Mouse (Mus musculus) kidney, embryonic 16.5 days (tissue): ENCODE measurements around the gene Sgsm3. TPM values are rescaled to one million over a fixed set of nuclear protein-coding genes. Genes with fewer than 3 reads are reported as not detected.

Source experiments
- ATAC-seq: fragments of 200-750 bp; cut with Nextera tagmentation; 2 replicates; pipeline ENCODE4 v1.8.0; 2017; ENCODE audit warnings: moderate TSS enrichment; ENCODE audit not compliant: low FRiP score, low TSS enrichment
- H3K27ac ChIP-seq: fragments of 300-500 bp; sonication (generic); 2 replicates; pipeline ENCODE4 v1.5.1; 2014; ENCODE audit warnings: low read length
- H3K27me3 ChIP-seq: fragments of 300-500 bp; sonication (generic); 2 replicates; pipeline ENCODE4 v1.6.1; 2014; ENCODE audit warnings: low read length, control low read depth, mixed read lengths; ENCODE audit not compliant: insufficient read depth
- H3K36me3 ChIP-seq: fragments of 300-500 bp; sonication (generic); 2 replicates; pipeline ENCODE4 v1.6.1; 2014; ENCODE audit warnings: low read length, control low read depth, mixed read lengths; ENCODE audit not compliant: insufficient read depth
- H3K4me1 ChIP-seq: fragments of 300-500 bp; sonication (generic); 2 replicates; pipeline ENCODE4 v1.6.1; 2014; ENCODE audit warnings: low read length, control low read depth, mixed read lengths; ENCODE audit not compliant: insufficient read depth
- H3K4me2 ChIP-seq: fragments of 300-500 bp; sonication (generic); replicated peaks from 2 replicates; pipeline ENCODE4 v1.6.1; 2014; ENCODE audit warnings: low read depth, low read length
- H3K4me3 ChIP-seq: fragments of 300-500 bp; sonication (generic); 2 replicates; pipeline ENCODE4 v1.5.1; 2014; ENCODE audit warnings: mild to moderate bottlenecking, low read length
- H3K9ac ChIP-seq: fragments of 300-500 bp; sonication (generic); replicated peaks from 2 replicates; pipeline ENCODE4 v1.6.1; 2014; ENCODE audit warnings: low read length
- H3K9me3 ChIP-seq: fragments of 300-500 bp; sonication (generic); 2 replicates; pipeline ENCODE4 v1.6.1; 2016; ENCODE audit warnings: low read length, control low read depth
- whole genome bisulfite sequencing: fragments of 180-500 bp; shearing (Covaris S2); extraction: QIAGEN DNeasy Blood & Tissue Kit; methylation state at CpG from one replicate; pipeline ENCODE4 v1.1.7; 2014; 5-methylcytosine and 5-hydroxymethylcytosine counted together
- polyA plus RNA-seq: library from polyadenylated mRNA; unstranded; fragments of >200 nt; fragmentation: Nextera tagmentation; extraction: Ambion mirVana; gene quantifications from 2 replicates; pipeline ENCODE4 v1.2.1, GENCODE M21; 2015

Gene Sgsm3
- polyA plus RNA-seq, 1 experiment from 2014 or later: 33.9 TPM

- Histone ChIP-seq H3K4me2 (no peak overlapping the region), H3K9me3 (no peaks in the 10 kb centered on the region), H3K9ac (no peak overlapping the region), H3K27me3 (no peaks in the 10 kb centered on the region), H3K4me1 (peaks cover 3% of the 10 kb centered on the region; the same call in 1 of the 2 replicates), H3K27ac (no peak overlapping the region), H3K36me3 (peaks cover 64% of the 10 kb centered on the region), H3K4me3 (no peak overlapping the region)
- ATAC-seq: no peak
- WGBS: 70% methylated on average over 5 of the region's 5 CpGs
Observed at GRCm38 (mm10) chr15:81015068-81015744, 37.6 kb downstream of the Sgsm3 start.

GRCm38 (mm10) chr15:81016488-81016887 lies 38.9 kb downstream of the Sgsm3 start:
- Histone ChIP-seq H3K27me3 (no peaks in the 10 kb centered on the region), H3K9ac (no peak overlapping the region), H3K36me3 (peaks cover 60% of the 10 kb centered on the region), H3K9me3 (no peaks in the 10 kb centered on the region), H3K4me2 (no peak overlapping the region), H3K4me3 (no peak overlapping the region), H3K27ac (no peak overlapping the region), H3K4me1 (no peaks in the 10 kb centered on the region)
- no peak for ATAC-seq
- 91% methylated on average over 10 of the region's 10 CpGs for WGBS

- Histone ChIP-seq H3K9ac (no peak overlapping the region), H3K4me2 (no peak overlapping the region), H3K27ac (no peak overlapping the region), H3K4me3 (no peak overlapping the region), H3K9me3 (no peaks in the 10 kb centered on the region), H3K36me3 (peaks cover 60% of the 10 kb centered on the region), H3K27me3 (no peaks in the 10 kb centered on the region), H3K4me1 (no peaks in the 10 kb centered on the region)
- 72% methylated on average over 7 of the region's 7 CpGs for WGBS
- no peak for ATAC-seq
Observed at GRCm38 (mm10) chr15:81017308-81017707, 39.7 kb downstream of the Sgsm3 start.

- Histone ChIP-seq H3K4me1 (no peaks in the 10 kb centered on the region), H3K9me3 (no peaks in the 10 kb centered on the region), H3K27me3 (no peaks in the 10 kb centered on the region), H3K36me3 (peaks cover 32% of the 10 kb centered on the region), H3K9ac (no peak overlapping the region), H3K4me2 (no peak overlapping the region), H3K4me3 (no peak overlapping the region), H3K27ac (no peak overlapping the region)
- ATAC-seq: no peak
- 81% methylated on average over 6 of the region's 6 CpGs for WGBS
Observed at GRCm38 (mm10) chr15:81021377-81021776, 43.8 kb downstream of the Sgsm3 start.

- Histone ChIP-seq H3K27ac (no peak overlapping the region), H3K4me2 (no peak overlapping the region), H3K9ac (no peak overlapping the region), H3K36me3 (peaks cover 22% of the 10 kb centered on the region), H3K9me3 (no peaks in the 10 kb centered on the region), H3K4me1 (peaks cover 9% of the 10 kb centered on the region; the same call in 1 of the 2 replicates), H3K27me3 (no peaks in the 10 kb centered on the region), H3K4me3 (no peak overlapping the region)
- WGBS: 80% methylated on average over 7 of the region's 7 CpGs
- no peak for ATAC-seq
Observed at GRCm38 (mm10) chr15:81022437-81022836, 44.9 kb downstream of the Sgsm3 start.

GRCm38 (mm10) chr15:81023842-81024241 lies 46.3 kb downstream of the Sgsm3 start:
- Histone ChIP-seq H3K9ac (no peak overlapping the region), H3K4me2 (no peak overlapping the region), H3K27ac (no peak overlapping the region), H3K4me3 (no peak overlapping the region), H3K9me3 (no peaks in the 10 kb centered on the region), H3K36me3 (peaks cover 13% of the 10 kb centered on the region; the same call in 1 of the 2 replicates), H3K4me1 (peaks cover 14% of the 10 kb centered on the region), H3K27me3 (no peaks in the 10 kb centered on the region)
- 87% methylated on average over 9 of the region's 9 CpGs for WGBS
- no peak for ATAC-seq

GRCm38 (mm10) chr15:81026901-81027300 lies 49.3 kb downstream of the Sgsm3 start:
- Histone ChIP-seq H3K9me3 (no peaks in the 10 kb centered on the region), H3K9ac (no peak overlapping the region), H3K36me3 (0 out of 2 replicates have a peak, but pooled peaks cover 4% of the 10 kb centered on the region), H3K27ac (no peak overlapping the region), H3K27me3 (no peaks in the 10 kb centered on the region), H3K4me2 (no peak overlapping the region), H3K4me1 (peaks cover 25% of the 10 kb centered on the region), H3K4me3 (no peak overlapping the region)
- no peak for ATAC-seq
- WGBS: 69% methylated on average over 5 of the region's 5 CpGs

GRCm38 (mm10) chr15:81027378-81028173 lies 50.0 kb downstream of the Sgsm3 start:
- Histone ChIP-seq H3K27ac (no peak overlapping the region), H3K4me2 (no peak overlapping the region), H3K4me1 (peaks cover 31% of the 10 kb centered on the region), H3K36me3 (no peaks in the 10 kb centered on the region), H3K9ac (no peak overlapping the region), H3K9me3 (no peaks in the 10 kb centered on the region), H3K4me3 (no peak overlapping the region), H3K27me3 (no peaks in the 10 kb centered on the region)
- WGBS: 33% methylated on average over 8 of the region's 8 CpGs
- ATAC-seq: peak; percentile 92

GRCm38 (mm10) chr15:81030891-81031425 lies 53.4 kb downstream of the Sgsm3 start:
- Histone ChIP-seq H3K27me3 (no peaks in the 10 kb centered on the region), H3K4me2 (no peak overlapping the region), H3K4me3 (no peak overlapping the region), H3K36me3 (no peaks in the 10 kb centered on the region), H3K9ac (0 out of 2 replicates have a peak overlapping the region, but pooled peaks have one; percentile 6), H3K27ac (no peak overlapping the region), H3K4me1 (peaks cover 56% of the 10 kb centered on the region), H3K9me3 (no peaks in the 10 kb centered on the region)
- no peak for ATAC-seq
- WGBS: 64% methylated on average over 10 of the region's 10 CpGs

- WGBS: 67% methylated on average over 4 of the region's 4 CpGs
- Histone ChIP-seq H3K4me2 (no peak overlapping the region), H3K9ac (no peak overlapping the region), H3K9me3 (no peaks in the 10 kb centered on the region), H3K27me3 (no peaks in the 10 kb centered on the region), H3K36me3 (no peaks in the 10 kb centered on the region), H3K4me3 (no peak overlapping the region), H3K27ac (no peak overlapping the region), H3K4me1 (peaks cover 57% of the 10 kb centered on the region)
- ATAC-seq: no peak
Observed at GRCm38 (mm10) chr15:81031611-81032010, 54.0 kb downstream of the Sgsm3 start.
